Mouse (Mus musculus): Measurements from ENCODE around the gene St6gal2. TPM values are rescaled to one million over a fixed set of nuclear protein-coding genes. Genes with fewer than 3 reads are reported as not detected.

St6gal2 gene
- not detected in 2 replicates for polyA plus RNA-seq (2012; rRNA removed)

DNA sequence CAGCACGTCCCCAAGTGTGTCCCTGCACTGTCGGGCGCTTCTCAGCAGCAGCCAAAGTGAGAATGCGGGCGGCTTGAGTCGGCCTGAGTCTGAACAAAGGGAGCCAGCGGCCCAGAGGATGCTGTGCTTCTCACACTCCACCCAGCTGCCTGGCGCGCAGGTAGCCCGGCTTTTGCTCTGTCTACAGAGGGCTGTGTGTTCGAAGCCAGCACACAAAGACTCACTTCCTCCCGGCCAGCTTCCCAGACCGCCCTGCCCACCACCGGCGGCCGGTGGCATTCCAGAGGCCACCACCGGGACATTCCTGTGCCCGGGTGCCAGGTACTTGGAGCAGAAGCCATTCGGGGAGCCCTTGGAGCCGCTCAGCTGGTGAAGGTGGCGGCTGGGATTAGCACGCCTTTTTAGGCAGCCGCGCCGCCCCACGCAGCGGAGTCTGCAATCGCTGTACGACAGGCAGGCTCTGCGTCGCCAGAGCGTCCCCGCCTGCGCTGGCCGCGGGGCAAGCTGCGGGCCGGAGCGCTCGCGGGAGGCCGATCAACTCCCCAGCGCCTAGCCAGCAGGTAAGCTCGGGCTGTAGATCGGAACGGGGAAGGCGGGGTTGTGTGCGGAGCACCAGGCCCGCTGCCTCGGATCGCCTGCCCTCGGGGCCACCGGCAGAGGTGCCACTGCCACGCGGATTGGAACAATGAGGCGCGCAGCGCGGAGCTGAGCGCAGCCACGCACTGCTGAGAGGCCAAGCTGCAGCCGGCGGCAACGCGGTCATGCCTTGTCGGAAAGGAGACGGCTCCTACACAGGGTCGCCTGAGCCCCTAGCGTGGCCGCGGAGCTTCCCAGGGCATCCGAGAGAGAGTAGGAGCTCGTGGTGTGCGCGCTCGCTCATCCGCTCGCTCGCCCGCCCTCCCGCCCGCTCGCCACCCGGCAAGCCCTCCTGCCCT lies at the start of gene St6gal2:
St6gal2 (plus strand) TSS at position 133 of the 935 bp plus-strand sequence.
- DNase-seq (ENCODE audit: low read depth): no peak

- DNase-seq (ENCODE audit: low read depth): no peak
Observed at GRCm38 (mm10) chr17:55406043-55406442, 39.1 kb upstream of the St6gal2 start.

- DNase-seq (ENCODE audit: low read depth): no peak
Observed at GRCm38 (mm10) chr17:55416519-55416918, 28.7 kb upstream of the St6gal2 start.

DNA sequence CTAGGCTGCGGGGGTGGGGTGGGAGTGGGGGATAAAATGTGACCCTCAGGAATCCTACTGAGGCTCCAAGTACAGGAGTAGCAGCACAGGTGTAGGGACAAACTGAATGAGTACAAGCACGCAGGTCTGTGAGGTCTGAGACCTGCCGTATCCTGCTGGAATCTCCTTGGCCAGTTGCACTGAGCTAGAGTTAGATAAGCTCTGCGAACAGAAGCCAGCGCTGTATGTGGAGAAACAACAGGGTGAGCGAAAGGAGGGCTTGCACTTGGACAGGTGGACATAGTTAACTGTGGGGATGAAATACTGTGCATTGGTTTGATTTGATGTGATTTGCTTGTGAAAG lies 974 bp downstream of the St6gal2 start:
- no peak for DNase-seq (ENCODE audit: low read depth)

DNA sequence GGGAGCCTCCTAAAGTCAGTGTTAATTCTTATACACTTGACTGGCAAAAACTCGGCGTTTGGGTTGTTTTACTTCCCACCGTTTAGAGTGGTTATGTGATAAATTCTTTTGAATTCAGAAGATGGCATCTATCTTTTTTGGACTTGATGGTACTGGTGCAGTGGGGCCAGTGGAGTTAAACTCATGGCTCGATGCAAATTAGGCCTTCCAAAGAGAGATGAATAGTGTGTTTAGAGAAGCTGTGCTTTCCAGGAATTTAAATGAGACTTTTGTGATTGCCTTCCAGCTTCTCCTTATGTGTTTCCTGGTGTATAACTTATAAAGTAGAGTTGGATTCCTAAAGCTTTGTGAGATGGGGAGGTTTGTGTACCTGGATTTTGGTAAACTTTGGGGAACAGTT lies 1.5 kb downstream of the St6gal2 start:
- no peak for DNase-seq (ENCODE audit: low read depth)

GRCm38 (mm10) chr17:55450943-55451342 lies 5.8 kb downstream of the St6gal2 start:
- no peak for DNase-seq (ENCODE audit: low read depth)

GRCm38 (mm10) chr17:55454487-55454886 lies 9.3 kb downstream of the St6gal2 start:
- DNase-seq (ENCODE audit: low read depth): no peak

DNA sequence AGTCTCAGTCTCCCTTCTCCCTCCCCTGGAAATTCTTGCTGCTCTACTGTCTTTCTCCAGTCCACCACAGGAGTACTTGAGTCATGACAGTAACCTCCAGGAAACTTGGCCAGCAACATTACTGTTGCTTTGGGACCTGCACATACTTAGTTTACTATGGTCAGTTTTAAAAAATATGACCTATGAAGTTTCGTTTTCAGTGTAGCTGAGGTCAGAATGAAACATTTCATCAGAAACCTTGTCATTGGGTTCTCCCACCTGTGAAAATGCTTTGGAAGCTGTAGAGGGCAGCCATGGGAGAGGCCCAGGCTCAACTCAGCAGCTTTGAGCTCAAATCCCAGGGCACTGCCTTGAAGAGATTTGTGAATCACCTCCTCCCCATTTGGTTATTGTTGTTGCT lies 15.0 kb downstream of the St6gal2 start:
- no peak for DNase-seq (ENCODE audit: low read depth)

DNA sequence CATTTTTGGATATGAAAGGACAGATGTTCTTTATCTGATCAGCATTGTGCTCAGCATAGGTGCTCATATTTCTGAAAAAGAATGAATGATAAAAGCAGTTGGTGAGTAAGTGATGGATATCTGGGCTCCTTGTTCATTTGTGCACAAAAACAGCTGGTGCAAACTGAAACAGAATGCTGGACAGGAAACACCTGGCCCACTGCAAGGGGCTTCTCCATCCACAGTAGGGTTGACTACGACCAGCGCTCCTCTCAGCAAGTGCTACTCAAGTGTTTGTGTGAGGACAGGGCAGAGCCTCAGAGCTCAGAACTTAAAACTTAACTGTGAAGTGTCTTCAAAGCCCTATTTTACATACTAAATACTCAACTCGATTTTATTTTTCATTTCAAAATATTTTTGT lies 22.4 kb downstream of the St6gal2 start:
- no peak for DNase-seq (ENCODE audit: low read depth)

- DNase-seq (ENCODE audit: low read depth): no peak
Observed at GRCm38 (mm10) chr17:55468963-55469362, 23.8 kb downstream of the St6gal2 start.

- DNase-seq (ENCODE audit: low read depth): no peak
Observed at GRCm38 (mm10) chr17:55475974-55476373, 30.8 kb downstream of the St6gal2 start.

DNA sequence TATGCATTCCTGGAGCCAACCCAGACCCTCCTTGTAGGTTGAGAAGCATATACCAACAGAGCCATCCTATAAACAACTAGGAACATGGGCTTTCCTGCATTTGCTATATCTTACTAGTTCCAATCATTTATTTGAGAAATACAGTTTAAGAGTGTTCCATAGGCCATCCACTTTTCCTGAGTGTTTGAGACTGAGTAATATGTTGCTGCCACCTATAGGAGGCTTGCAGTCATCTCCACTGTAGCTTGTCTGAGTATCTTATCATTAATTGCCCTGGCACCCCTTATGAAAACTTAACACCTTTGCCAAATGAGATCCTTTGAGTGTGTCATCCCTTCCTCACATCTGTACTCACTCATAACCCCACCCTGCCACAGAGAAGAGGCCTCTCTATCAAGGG lies 32.2 kb downstream of the St6gal2 start:
- DNase-seq (ENCODE audit: low read depth): no peak

GRCm38 (mm10) chr17:55479367-55479766 lies 34.2 kb downstream of the St6gal2 start:
- DNase-seq (ENCODE audit: low read depth): no peak

- no peak for DNase-seq (ENCODE audit: low read depth)
Observed at GRCm38 (mm10) chr17:55484108-55484870, 39.1 kb downstream of the St6gal2 start.

DNA sequence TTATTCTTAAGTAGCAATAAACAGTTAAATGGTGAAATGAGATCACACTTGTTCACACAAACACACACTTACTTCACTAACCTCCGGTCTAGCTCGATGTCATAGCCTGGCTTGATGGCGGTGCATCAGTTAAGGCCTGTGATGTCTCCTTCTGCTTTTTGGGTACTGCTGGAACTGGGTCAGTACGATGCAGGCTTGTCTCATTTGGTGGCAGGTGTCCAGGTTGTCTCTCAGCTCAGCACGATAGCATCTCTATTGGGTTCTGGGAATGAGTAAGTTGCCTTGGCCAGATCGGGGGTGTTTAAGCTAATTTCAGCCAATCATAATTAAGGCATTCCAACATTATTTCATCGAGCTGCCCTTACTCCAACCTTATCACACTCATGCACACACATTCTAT lies 86.7 kb downstream of the St6gal2 start:
- DNase-seq (ENCODE audit: low read depth): no peak

GRCm38 (mm10) chr17:55548476-55548875 lies 103.3 kb downstream of the St6gal2 start:
- DNase-seq (ENCODE audit: low read depth): no peak

- DNase-seq (ENCODE audit: low read depth): no peak
Observed at GRCm38 (mm10) chr17:55561774-55562173, 116.6 kb downstream of the St6gal2 start.

Other genes starting within 250 kb of the St6gal2 start
- not detected in 2 replicates for gene Vmn2r118, start 179.8 kb downstream of the St6gal2 start, polyA plus RNA-seq (2012; rRNA removed)

Measured in gonadal fat pad, adult 2 months (tissue).